Mouse (Mus musculus) stomach, postnatal 0 days (tissue): Measurements from ENCODE around the gene Col26a1. TPM values are rescaled to one million over a fixed set of nuclear protein-coding genes. Genes with fewer than 3 reads are reported as not detected.

ENCODE experiments used
- ATAC-seq: fragments of 200-750 bp; cut with Nextera tagmentation; 2 replicates; pipeline ENCODE4 v1.8.0; 2017; ENCODE audit not compliant: low FRiP score, low TSS enrichment
- DNase-seq: peaks from one replicate; pipeline ENCODE4 v3.0.0-alpha.2; 2016; ENCODE audit warnings: low spot score
- H3K27ac ChIP-seq: fragments of 300-500 bp; sonication (generic); replicated peaks from 2 replicates; pipeline ENCODE4 v1.5.1; 2014; ENCODE audit warnings: mild to moderate bottlenecking, control low read depth
- H3K27me3 ChIP-seq: fragments of 300-500 bp; sonication (generic); 2 replicates; pipeline ENCODE4 v1.6.1; 2014; ENCODE audit warnings: low read length; ENCODE audit not compliant: control insufficient read depth, insufficient read depth
- H3K36me3 ChIP-seq: fragments of 300-500 bp; sonication (generic); 2 replicates; pipeline ENCODE4 v1.6.1; 2014; ENCODE audit warnings: low read length, mixed read lengths; ENCODE audit not compliant: control insufficient read depth, insufficient read depth
- H3K4me1 ChIP-seq: fragments of 300-500 bp; sonication (generic); replicated peaks from 2 replicates; pipeline ENCODE4 v1.6.1; 2014; ENCODE audit warnings: antibody characterized with exemption; ENCODE audit not compliant: control insufficient read depth, insufficient read depth
- H3K4me2 ChIP-seq: fragments of 300-500 bp; sonication (generic); replicated peaks from 2 replicates; pipeline ENCODE4 v1.6.1; 2014; ENCODE audit warnings: low read depth, mild to moderate bottlenecking, control low read depth, moderate library complexity
- H3K4me3 ChIP-seq: fragments of 300-500 bp; sonication (generic); 2 replicates; pipeline ENCODE4 v1.5.1; 2014; ENCODE audit warnings: low read depth, low read length, control low read depth
- H3K9ac ChIP-seq: fragments of 300-500 bp; sonication (generic); 2 replicates; pipeline ENCODE4 v1.6.1; 2014; ENCODE audit warnings: mild to moderate bottlenecking, low read length, control low read depth, mixed read lengths
- H3K9me3 ChIP-seq: fragments of 300-500 bp; sonication (generic); 2 replicates; pipeline ENCODE4 v1.6.1; 2016; ENCODE audit warnings: low read length; ENCODE audit not compliant: control insufficient read depth
- CTCF ChIP-seq: IDR thresholded peaks from 2 replicates; pipeline ENCODE4 v1.5.1; 2016; ENCODE audit warnings: antibody characterized with exemption, low read depth, mild to moderate bottlenecking, moderate library complexity
- EP300 ChIP-seq: optimal IDR thresholded peaks from 2 replicates; pipeline ENCODE3; 2016; ENCODE audit warnings: antibody characterized with exemption
- WGBS: fragments of 180-500 bp; shearing (Covaris S2); extraction: QIAGEN DNeasy Blood & Tissue Kit; methylation state at CpG from one replicate; pipeline ENCODE4 v1.1.7; 2014; 5-methylcytosine and 5-hydroxymethylcytosine counted together
- polyA plus RNA-seq: library from polyadenylated mRNA; unstranded; fragments of >200 nt; fragmentation: Nextera tagmentation; extraction: Ambion mirVana; gene quantifications from 2 replicates; pipeline ENCODE4 v1.2.1, GENCODE M21; 2015

Col26a1 gene
- polyA plus RNA-seq, 1 experiment from 2014 or later, result 2.9 TPM

DNA sequence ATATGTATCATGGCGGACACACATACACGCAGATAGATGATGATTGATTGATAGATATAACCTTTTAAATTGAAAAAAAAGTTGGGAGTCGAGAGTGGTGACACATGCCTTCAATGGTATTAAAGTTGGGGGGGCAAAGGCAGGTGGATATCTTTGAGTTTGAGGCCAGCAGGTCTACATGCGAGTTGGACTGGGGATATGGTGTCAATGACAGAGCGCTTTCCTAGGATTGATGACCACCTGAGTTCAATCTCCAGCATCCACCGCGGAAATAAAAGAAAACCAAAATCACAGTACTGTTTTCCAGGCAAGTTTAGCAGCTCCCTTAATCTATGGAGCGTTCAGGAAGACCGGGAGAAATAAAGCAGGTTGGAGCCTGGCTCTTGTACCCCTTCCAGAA is 24.6 kb upstream of the Col26a1 start:
- H3K27ac ChIP-seq, result no peak overlapping the region
- 36% methylated on average over 9 of the region's 9 CpGs for WGBS
- H3K27me3 ChIP-seq, result no peaks in the 10 kb centered on the region
- H3K4me3 ChIP-seq, result peak overlapping the region; percentile 75
- no peaks in the 10 kb centered on the region for H3K9me3 ChIP-seq
- H3K9ac ChIP-seq, result no peak overlapping the region
- H3K36me3 ChIP-seq, result no peaks in the 10 kb centered on the region; the same call in 1 of the 2 replicates
- DNase-seq (no peak), ATAC-seq (no peak)
- TF ChIP-seq CTCF, result no peak
- TF ChIP-seq EP300, result no peak
- H3K4me1 ChIP-seq, result no peaks in the 10 kb centered on the region; the same call in 1 of the 2 replicates
- H3K4me2 ChIP-seq, result peak overlapping the region; percentile 70

DNA sequence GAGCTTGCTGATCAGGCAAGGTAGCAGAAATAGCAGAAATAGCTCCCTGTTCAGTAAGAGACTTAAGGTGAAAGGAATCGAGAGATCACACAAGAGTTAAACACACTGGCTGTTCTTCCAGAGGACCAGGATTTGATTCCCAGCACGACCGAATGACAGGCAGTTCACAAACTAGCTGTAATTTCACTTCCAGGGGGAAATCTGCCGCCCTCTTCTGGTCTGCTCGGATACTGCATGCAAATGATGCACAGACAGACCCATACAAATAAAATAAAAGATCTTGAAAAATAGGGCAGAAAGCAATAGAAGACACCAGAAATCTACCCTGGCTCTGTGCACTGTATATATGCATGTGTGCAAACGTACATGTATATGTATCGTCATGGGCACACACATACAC is 22.6 kb upstream of the Col26a1 start:
- Histone ChIP-seq H3K9ac (no peak overlapping the region), H3K4me2 (no peak overlapping the region), H3K4me1 (no peaks in the 10 kb centered on the region; the same call in 1 of the 2 replicates), H3K36me3 (no peaks in the 10 kb centered on the region), H3K27me3 (no peaks in the 10 kb centered on the region), H3K4me3 (no peak overlapping the region), H3K9me3 (no peaks in the 10 kb centered on the region), H3K27ac (no peak overlapping the region)
- ATAC-seq, result no peak
- DNase-seq, result peak; percentile 39
- TF ChIP-seq EP300 (no peak), CTCF (peak; percentile 66)
- WGBS, result 48% methylated on average over 7 of the region's 7 CpGs

DNA sequence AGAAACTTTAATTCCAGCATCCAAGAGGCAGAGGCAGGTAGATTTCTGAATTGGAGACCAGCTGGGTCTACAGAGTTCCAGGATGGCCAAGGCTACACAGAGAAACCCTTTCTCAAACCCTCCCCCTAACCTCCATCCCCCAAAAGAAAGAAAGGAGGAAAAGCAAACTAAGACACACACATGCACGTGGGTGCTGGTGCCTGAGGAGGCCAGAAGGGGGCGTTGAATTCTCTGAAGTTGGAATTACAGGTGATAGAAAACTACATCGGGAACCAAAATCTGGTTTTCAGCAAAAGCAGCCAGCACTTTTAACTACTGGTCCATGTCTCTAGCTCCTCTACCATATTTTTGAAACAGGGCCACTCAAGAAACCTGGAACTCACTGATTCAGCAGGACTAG is 21.6 kb upstream of the Col26a1 start:
- 52% methylated on average over 3 of the region's 3 CpGs for WGBS
- no peaks in the 10 kb centered on the region for H3K27me3 ChIP-seq
- no peaks in the 10 kb centered on the region for H3K36me3 ChIP-seq
- no peak overlapping the region for H3K27ac ChIP-seq
- H3K4me3 ChIP-seq, result no peak overlapping the region
- H3K4me2 ChIP-seq, result no peak overlapping the region
- TF ChIP-seq EP300 (no peak), CTCF (no peak)
- H3K9me3 ChIP-seq, result no peaks in the 10 kb centered on the region
- H3K4me1 ChIP-seq, result no peaks in the 10 kb centered on the region; the same call in 1 of the 2 replicates
- DNase-seq (no peak), ATAC-seq (no peak)
- H3K9ac ChIP-seq, result no peak overlapping the region

DNA sequence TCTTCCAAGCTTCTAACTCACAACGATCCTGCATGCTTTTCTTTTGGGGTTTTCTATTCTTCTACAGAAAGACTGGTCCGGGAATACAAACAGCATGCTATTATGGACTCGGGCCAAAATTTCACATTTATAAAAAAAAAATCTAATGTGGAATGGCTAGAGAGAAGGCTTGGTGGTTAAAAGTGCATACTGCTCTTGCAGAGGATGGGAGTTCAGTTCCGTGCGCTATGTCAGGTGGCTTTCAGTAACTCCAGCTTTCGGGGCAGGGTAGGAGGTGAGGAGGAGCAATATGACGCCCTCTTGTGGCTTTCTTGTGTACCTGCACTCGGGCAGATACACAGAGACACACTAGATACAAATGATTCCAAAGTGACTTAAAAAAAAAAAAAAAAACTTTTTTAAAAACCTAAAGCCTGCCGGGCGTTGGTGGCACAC is 12.5 kb upstream of the Col26a1 start:
- Histone ChIP-seq H3K4me3 (no peak overlapping the region), H3K9me3 (no peaks in the 10 kb centered on the region), H3K36me3 (no peaks in the 10 kb centered on the region), H3K27me3 (no peaks in the 10 kb centered on the region), H3K4me2 (no peak overlapping the region), H3K9ac (no peak overlapping the region), H3K27ac (no peak overlapping the region), H3K4me1 (no peaks in the 10 kb centered on the region)
- no peak for TF ChIP-seq EP300
- peak; percentile 49 for TF ChIP-seq CTCF
- 50% methylated on average over 10 of the region's 10 CpGs for WGBS
- DNase-seq, result no peak
- no peak for ATAC-seq

DNA sequence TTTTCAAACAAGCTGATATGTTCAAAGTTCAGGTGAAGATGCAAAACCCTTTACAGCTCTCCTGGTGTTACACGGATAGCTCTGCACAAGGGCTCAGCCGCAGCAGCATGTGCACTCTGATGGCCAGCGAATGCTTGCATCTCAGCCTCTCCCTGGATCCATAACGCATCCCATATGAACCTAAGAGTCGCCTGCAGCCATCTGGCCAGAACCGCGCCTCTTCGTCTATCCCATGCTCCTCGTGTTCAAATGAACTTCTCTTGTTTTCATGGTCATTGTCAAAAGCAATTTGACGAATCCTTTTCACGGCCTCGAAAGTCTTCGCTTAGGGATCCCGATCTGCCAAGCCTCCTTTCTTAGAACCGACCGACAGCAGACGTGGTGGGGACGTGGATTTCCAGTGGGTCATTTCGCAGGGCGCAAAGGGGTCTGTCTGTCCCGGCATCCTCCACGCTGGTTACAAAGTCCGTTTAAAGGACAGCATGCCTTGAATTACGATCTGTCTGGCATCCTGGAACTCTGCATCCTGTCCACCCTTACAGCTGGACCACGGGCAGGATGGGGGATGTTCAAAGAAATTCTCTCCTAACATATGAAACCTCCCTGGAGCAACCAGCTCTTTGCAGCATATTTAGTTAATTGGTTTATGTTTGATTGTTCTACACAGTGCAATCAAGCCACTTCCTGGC is 12.0 kb upstream of the Col26a1 start:
- no peaks in the 10 kb centered on the region for H3K4me1 ChIP-seq
- H3K9ac ChIP-seq, result no peak overlapping the region
- no peaks in the 10 kb centered on the region for H3K27me3 ChIP-seq
- no peaks in the 10 kb centered on the region for H3K9me3 ChIP-seq
- no peak overlapping the region for H3K4me2 ChIP-seq
- ATAC-seq, result no peak
- no peak for DNase-seq
- H3K27ac ChIP-seq, result no peak overlapping the region
- no peak for TF ChIP-seq CTCF
- no peak for TF ChIP-seq EP300
- no peaks in the 10 kb centered on the region for H3K36me3 ChIP-seq
- WGBS, result 46% methylated on average over 25 of the region's 25 CpGs
- H3K4me3 ChIP-seq, result no peak overlapping the region

DNA sequence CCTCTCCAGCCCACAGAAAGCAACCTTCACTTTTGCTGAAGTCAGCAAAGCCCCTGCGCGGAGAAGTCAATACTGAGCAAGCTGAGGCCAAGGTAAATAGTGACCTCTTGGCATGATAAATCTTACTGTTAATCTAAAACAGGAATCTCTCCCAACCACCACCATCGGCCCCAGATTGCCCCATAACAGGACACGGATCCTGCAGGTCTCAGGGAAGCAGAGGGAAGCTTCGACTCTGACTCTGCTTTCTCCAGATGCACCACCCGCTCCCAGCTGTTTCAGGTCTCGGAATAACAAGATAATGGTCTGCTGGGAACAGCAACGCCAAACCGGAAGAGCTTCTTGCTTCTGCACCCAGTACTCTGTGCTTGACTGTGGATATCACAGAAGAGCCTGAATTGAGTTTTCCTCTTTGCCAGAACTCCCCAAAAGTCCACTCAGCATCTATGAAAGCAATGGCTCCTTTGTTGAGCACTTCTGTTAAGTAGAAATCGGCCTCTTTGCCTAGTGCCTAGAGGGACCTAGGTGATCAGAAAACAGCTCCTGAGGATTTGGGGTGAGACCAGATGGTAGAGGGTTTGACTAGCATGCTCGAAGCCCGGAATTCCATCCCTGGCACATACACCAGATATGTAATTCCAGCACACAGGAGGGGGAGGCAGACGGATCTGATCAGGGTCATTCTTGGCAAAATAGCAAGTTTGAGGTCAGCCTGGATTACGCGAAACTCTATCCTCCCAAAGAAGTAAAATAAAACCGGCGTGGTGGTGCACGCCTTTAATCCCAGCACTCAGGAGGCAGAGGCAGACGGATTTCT is 5.7 kb upstream of the Col26a1 start:
- Histone ChIP-seq H3K4me3 (no peak overlapping the region), H3K4me2 (no peak overlapping the region), H3K36me3 (no peaks in the 10 kb centered on the region), H3K27ac (no peak overlapping the region), H3K4me1 (no peaks in the 10 kb centered on the region), H3K27me3 (no peaks in the 10 kb centered on the region), H3K9me3 (no peaks in the 10 kb centered on the region), H3K9ac (no peak overlapping the region; the same call in 1 of the 2 replicates)
- ATAC-seq (no peak), DNase-seq (no peak)
- no peak for TF ChIP-seq CTCF
- TF ChIP-seq EP300, result no peak
- WGBS, result 39% methylated on average over 19 of the region's 19 CpGs
